Mouse (Mus musculus) ES-E14 (cell line): ENCODE data around the gene Ly86. TPM values are rescaled to one million over a fixed set of nuclear protein-coding genes. Genes with fewer than 3 reads are reported as not detected.

Source experiments
- DNase-seq: peaks from one replicate; pipeline ENCODE4 v3.0.0-alpha.2; 2013; ENCODE audit warnings: low read depth, low spot score
- H3K27ac ChIP-seq: 2 replicates; pipeline ENCODE4 v1.5.1; 2012; ENCODE audit warnings: low read depth, mild to moderate bottlenecking, low read length, moderate library complexity, mixed read lengths; ENCODE audit not compliant: poor library complexity, insufficient read depth, severe bottlenecking
- H3K36me3 ChIP-seq: 2 replicates; pipeline ENCODE4 v1.6.1; 2012; ENCODE audit warnings: mild to moderate bottlenecking, low read length, moderate library complexity, mixed read lengths; ENCODE audit not compliant: control insufficient read depth, poor library complexity, insufficient read depth, severe bottlenecking
- H3K4me1 ChIP-seq, 2 experiments: fragments of 150-350 bp in 1 of 2; sonication (generic) in 1 of 2; 2 replicates each; pipeline ENCODE4 v1.6.1; 2012; ENCODE audit warnings: low read length in 2 of 2, mild to moderate bottlenecking in 1 of 2, mixed read lengths in 1 of 2; ENCODE audit not compliant: control insufficient read depth in 2 of 2, insufficient read depth in 2 of 2, poor library complexity in 1 of 2
- H3K4me3 ChIP-seq, 2 experiments: fragments of 150-350 bp in 1 of 2; sonication (generic) in 1 of 2; 2 replicates each; pipeline ENCODE4 v1.5.1; 2012; ENCODE audit warnings: low read length in 2 of 2, low read depth in 1 of 2, mild to moderate bottlenecking in 1 of 2, mixed read lengths in 1 of 2; ENCODE audit not compliant: insufficient read depth in 1 of 2, poor library complexity in 1 of 2, severe bottlenecking in 1 of 2
- H3K9ac ChIP-seq: 2 replicates; pipeline ENCODE4 v1.6.1; 2012; ENCODE audit warnings: low read depth, mild to moderate bottlenecking, low read length, mixed read lengths; ENCODE audit not compliant: poor library complexity, insufficient read depth, severe bottlenecking
- H3K9me3 ChIP-seq: fragments of 150-350 bp; sonication (generic); 2 replicates; pipeline ENCODE4 v1.6.1; 2012; ENCODE audit warnings: low read depth, mild to moderate bottlenecking, low read length; ENCODE audit not compliant: control insufficient read depth, insufficient read depth
- CHD2 ChIP-seq: IDR thresholded peaks from 2 replicates; pipeline ENCODE4 v1.6.1; 2014; ENCODE audit warnings: mild to moderate bottlenecking, low read depth, low read length, inconsistent platforms
- HCFC1 ChIP-seq: IDR thresholded peaks from 2 replicates; pipeline ENCODE4 v1.6.1; 2012; ENCODE audit warnings: low read length, inconsistent platforms, borderline replicate concordance; ENCODE audit not compliant: insufficient read depth
- MAFK ChIP-seq: IDR thresholded peaks from 2 replicates; pipeline ENCODE4 v1.6.1; 2014; ENCODE audit warnings: mild to moderate bottlenecking, low read depth, low read length, inconsistent platforms; ENCODE audit not compliant: insufficient read depth
- ZC3H11A ChIP-seq: IDR thresholded peaks from 2 replicates; pipeline ENCODE4 v1.6.1; 2012; ENCODE audit warnings: low read depth, mild to moderate bottlenecking, inconsistent platforms, low read length, borderline replicate concordance
- ZNF384 ChIP-seq: IDR thresholded peaks from 2 replicates; pipeline ENCODE4 v1.6.1; 2012; ENCODE audit warnings: low read depth, low read length, inconsistent platforms
- in situ Hi-C, 2 experiments: fragments of 600-800 bp; cut with MboI; formaldehyde crosslinking; loops; one replicate each; pipeline ENCODE4 v1.15.1; 2025; ENCODE audit warnings: low sequenced_read_pairs in 2 of 2, inconsistent platforms in 1 of 2; ENCODE audit not compliant: unreplicated experiment in 2 of 2
- total RNA-seq: library from RNA; depleted of rRNA; stranded (reverse); fragments of 300-350 nt; gene quantifications from 2 replicates; pipeline ENCODE4 v1.2.3, GENCODE M21; 2012

Ly86 gene
- total RNA-seq, 1 experiment: 0.94 TPM

GRCm38 (mm10) chr13:37428496-37428895 is 83.5 kb downstream of the Ly86 start:
- no peak overlapping the region for H3K4me3 ChIP-seq
- H3K9me3 ChIP-seq: no peaks in the 10 kb centered on the region
- in situ Hi-C loops: no loop called here
- H3K36me3 ChIP-seq: no peaks in the 10 kb centered on the region
- peaks cover 0 to 17% of the 10 kb centered on the region in 2 experiments; a peak in 2 of 4 replicates for H3K4me1 ChIP-seq
- DNase-seq: no peak
- no peak overlapping the region for H3K9ac ChIP-seq
- TF ChIP-seq CHD2 (no peak), ZNF384 (no peak), MAFK (no peak), ZC3H11A (no peak), HCFC1 (no peak)
- H3K27ac ChIP-seq: no peak overlapping the region

- Histone ChIP-seq H3K36me3 (no peaks in the 10 kb centered on the region), H3K9me3 (no peaks in the 10 kb centered on the region), H3K9ac (no peak overlapping the region), H3K4me1 (peaks cover 3 to 14% of the 10 kb centered on the region in 2 experiments), H3K27ac (no peak overlapping the region), H3K4me3 (no peak overlapping the region)
- TF ChIP-seq HCFC1: no peak
- in situ Hi-C loops: no loop called here
- no peak for DNase-seq
These were observed 84.8 kb downstream of the Ly86 start for GRCm38 (mm10) chr13:37429661-37430271.

- H3K4me3 ChIP-seq: no peak overlapping the region
- DNase-seq: no peak
- no peaks in the 10 kb centered on the region for H3K9me3 ChIP-seq
- in situ Hi-C loops: no loop called here
- no peak overlapping the region for H3K27ac ChIP-seq
- H3K36me3 ChIP-seq: no peaks in the 10 kb centered on the region
- peaks cover 8 to 13% of the 10 kb centered on the region in 2 experiments; a peak in 3 of 4 replicates for H3K4me1 ChIP-seq
- TF ChIP-seq HCFC1 (no peak), MAFK (peak; percentile 79)
- no peak overlapping the region for H3K9ac ChIP-seq
These were observed 86.7 kb downstream of the Ly86 start for GRCm38 (mm10) chr13:37431707-37432106.

GRCm38 (mm10) chr13:37432653-37433052 is 87.6 kb downstream of the Ly86 start:
- TF ChIP-seq MAFK (no peak), HCFC1 (no peak), ZC3H11A (no peak), CHD2 (no peak), ZNF384 (no peak)
- H3K36me3 ChIP-seq: no peaks in the 10 kb centered on the region
- H3K4me3 ChIP-seq: no peak overlapping the region
- in situ Hi-C loops: no loop called here
- H3K27ac ChIP-seq: no peak overlapping the region
- H3K9ac ChIP-seq: no peak overlapping the region
- DNase-seq: no peak
- no peaks in the 10 kb centered on the region for H3K9me3 ChIP-seq
- H3K4me1 ChIP-seq: peaks cover 12 to 17% of the 10 kb centered on the region in 2 experiments; a peak in 3 of 4 replicates

GRCm38 (mm10) chr13:37433142-37433541 is 88.1 kb downstream of the Ly86 start:
- no peak for DNase-seq
- Histone ChIP-seq H3K4me1 (peaks cover 13 to 17% of the 10 kb centered on the region in 2 experiments; a peak in 3 of 4 replicates), H3K4me3 (no peak overlapping the region), H3K9ac (no peak overlapping the region), H3K9me3 (no peaks in the 10 kb centered on the region), H3K36me3 (no peaks in the 10 kb centered on the region), H3K27ac (no peak overlapping the region)
- in situ Hi-C loops: no loop called here
- no peak for TF ChIP-seq ZNF384
